Mouse (Mus musculus): ENCODE measurements around the gene Racgap1.

Gene Racgap1

GRCm38 (mm10) chr15:99614753-99615152, 36.7 kb downstream of the Racgap1 start:
- H3K36me3 ChIP-seq (ENCODE audit: control insufficient read depth, insufficient read depth, low read length, poor library complexity, severe bottlenecking) = no peaks in the 10 kb centered on the region
- DNase-seq (ENCODE audit: low read depth, low spot score) = no peak
- no peaks in the 10 kb centered on the region; the same call in 1 of the 2 replicates for H3K27me3 ChIP-seq (ENCODE audit: control insufficient read depth, insufficient read depth, low read length, poor library complexity, severe bottlenecking)

- H3K36me3 ChIP-seq (ENCODE audit: control insufficient read depth, insufficient read depth, low read length, poor library complexity, severe bottlenecking) = no peaks in the 10 kb centered on the region
- DNase-seq (ENCODE audit: low read depth, low spot score) = no peak
- no peaks in the 10 kb centered on the region; the same call in 1 of the 2 replicates for H3K27me3 ChIP-seq (ENCODE audit: control insufficient read depth, insufficient read depth, low read length, poor library complexity, severe bottlenecking)
These were observed 37.2 kb downstream of the Racgap1 start for GRCm38 (mm10) chr15:99614273-99614672.

GRCm38 (mm10) chr15:99611563-99611962, 39.9 kb downstream of the Racgap1 start:
- H3K36me3 ChIP-seq (ENCODE audit: control insufficient read depth, insufficient read depth, low read length, poor library complexity, severe bottlenecking) = no peaks in the 10 kb centered on the region
- DNase-seq (ENCODE audit: low read depth, low spot score) = no peak
- no peaks in the 10 kb centered on the region; the same call in 1 of the 2 replicates for H3K27me3 ChIP-seq (ENCODE audit: control insufficient read depth, insufficient read depth, low read length, poor library complexity, severe bottlenecking)

- Histone ChIP-seq H3K27me3 (ENCODE audit: control insufficient read depth, insufficient read depth, low read length, poor library complexity, severe bottlenecking) (no peaks in the 10 kb centered on the region), H3K36me3 (ENCODE audit: control insufficient read depth, insufficient read depth, low read length, poor library complexity, severe bottlenecking) (no peaks in the 10 kb centered on the region)
- DNase-seq (ENCODE audit: low read depth, low spot score) = no peak
These were observed 42.9 kb downstream of the Racgap1 start for GRCm38 (mm10) chr15:99608382-99609125.

GRCm38 (mm10) chr15:99607388-99608113, 43.9 kb downstream of the Racgap1 start:
- no peaks in the 10 kb centered on the region for H3K27me3 ChIP-seq (ENCODE audit: control insufficient read depth, insufficient read depth, low read length, poor library complexity, severe bottlenecking)
- no peaks in the 10 kb centered on the region for H3K36me3 ChIP-seq (ENCODE audit: control insufficient read depth, insufficient read depth, low read length, poor library complexity, severe bottlenecking)
- no peak for DNase-seq (ENCODE audit: low read depth, low spot score)

- no peak for DNase-seq (ENCODE audit: low read depth, low spot score)
These were observed 44.9 kb downstream of the Racgap1 start for GRCm38 (mm10) chr15:99606515-99606914.

GRCm38 (mm10) chr15:99605595-99605994, 45.9 kb downstream of the Racgap1 start:
- Histone ChIP-seq H3K36me3 (ENCODE audit: control insufficient read depth, insufficient read depth, low read length, poor library complexity, severe bottlenecking) (no peaks in the 10 kb centered on the region), H3K27me3 (ENCODE audit: control insufficient read depth, insufficient read depth, low read length, poor library complexity, severe bottlenecking) (no peaks in the 10 kb centered on the region)
- no peak for DNase-seq (ENCODE audit: low read depth, low spot score)

More at GRCm38 (mm10) chr15:99606515-99606914, 44.9 kb downstream of the Racgap1 start:
- Histone ChIP-seq H3K36me3 (ENCODE audit: control insufficient read depth, insufficient read depth, low read length, poor library complexity, severe bottlenecking) (no peaks in the 10 kb centered on the region), H3K27me3 (ENCODE audit: control insufficient read depth, insufficient read depth, low read length, poor library complexity, severe bottlenecking) (no peaks in the 10 kb centered on the region)

- no peaks in the 10 kb centered on the region; the same call in 1 of the 2 replicates for H3K27me3 ChIP-seq (ENCODE audit: control insufficient read depth, insufficient read depth, low read length, poor library complexity, severe bottlenecking)
- H3K36me3 ChIP-seq (ENCODE audit: control insufficient read depth, insufficient read depth, low read length, poor library complexity, severe bottlenecking) = no peaks in the 10 kb centered on the region
- DNase-seq (ENCODE audit: low read depth, low spot score) = no peak
These were observed 48.2 kb downstream of the Racgap1 start for GRCm38 (mm10) chr15:99603216-99603615.

GRCm38 (mm10) chr15:99602206-99602820, 49.1 kb downstream of the Racgap1 start:
- Histone ChIP-seq H3K27me3 (ENCODE audit: control insufficient read depth, insufficient read depth, low read length, poor library complexity, severe bottlenecking) (no peaks in the 10 kb centered on the region; the same call in 1 of the 2 replicates), H3K36me3 (ENCODE audit: control insufficient read depth, insufficient read depth, low read length, poor library complexity, severe bottlenecking) (no peaks in the 10 kb centered on the region)
- DNase-seq (ENCODE audit: low read depth, low spot score) = no peak

- no peak for DNase-seq (ENCODE audit: low read depth, low spot score)
- Histone ChIP-seq H3K27me3 (ENCODE audit: control insufficient read depth, insufficient read depth, low read length, poor library complexity, severe bottlenecking) (no peaks in the 10 kb centered on the region; the same call in 1 of the 2 replicates), H3K36me3 (ENCODE audit: control insufficient read depth, insufficient read depth, low read length, poor library complexity, severe bottlenecking) (no peaks in the 10 kb centered on the region)
These were observed 49.7 kb downstream of the Racgap1 start for GRCm38 (mm10) chr15:99601823-99602120.

- Histone ChIP-seq H3K36me3 (ENCODE audit: control insufficient read depth, insufficient read depth, low read length, poor library complexity, severe bottlenecking) (no peaks in the 10 kb centered on the region), H3K27me3 (ENCODE audit: control insufficient read depth, insufficient read depth, low read length, poor library complexity, severe bottlenecking) (no peaks in the 10 kb centered on the region; the same call in 1 of the 2 replicates)
- DNase-seq (ENCODE audit: low read depth, low spot score) = no peak
These were observed 50.3 kb downstream of the Racgap1 start, which contains the start of gene Aqp6 for GRCm38 (mm10) chr15:99600986-99601822. Aqp6 (plus strand) TSS chr15:99601400.

GRCm38 (mm10) chr15:99599245-99600070, 52.0 kb downstream of the Racgap1 start:
- no peak for DNase-seq (ENCODE audit: low read depth, low spot score)
- Histone ChIP-seq H3K36me3 (ENCODE audit: control insufficient read depth, insufficient read depth, low read length, poor library complexity, severe bottlenecking) (no peaks in the 10 kb centered on the region), H3K27me3 (ENCODE audit: control insufficient read depth, insufficient read depth, low read length, poor library complexity, severe bottlenecking) (no peaks in the 10 kb centered on the region; the same call in 1 of the 2 replicates)

GRCm38 (mm10) chr15:99597596-99597995, 53.9 kb downstream of the Racgap1 start:
- DNase-seq (ENCODE audit: low read depth, low spot score) = no peak
- Histone ChIP-seq H3K36me3 (ENCODE audit: control insufficient read depth, insufficient read depth, low read length, poor library complexity, severe bottlenecking) (no peaks in the 10 kb centered on the region), H3K27me3 (ENCODE audit: control insufficient read depth, insufficient read depth, low read length, poor library complexity, severe bottlenecking) (no peaks in the 10 kb centered on the region; the same call in 1 of the 2 replicates)
